Mouse (Mus musculus) midbrain, embryonic 11.5 days (tissue): ENCODE data around the gene Vmn1r27. TPM values are rescaled to one million over a fixed set of nuclear protein-coding genes. Genes with fewer than 3 reads are reported as not detected.

Source experiments
- ATAC-seq: fragments of 200-750 bp; cut with Nextera tagmentation; 2 replicates; pipeline ENCODE4 v1.8.0; 2017; ENCODE audit warnings: moderate TSS enrichment, moderate library complexity; ENCODE audit not compliant: low FRiP score
- DNase-seq: peaks from one replicate; pipeline ENCODE4 v3.0.0; 2015; ENCODE audit warnings: low spot score; ENCODE audit errors: missing footprints
- H3K27ac ChIP-seq: fragments of 300-500 bp; sonication (generic); 2 replicates; pipeline ENCODE4 v1.5.1; 2014; ENCODE audit warnings: low read depth, low read length
- H3K27me3 ChIP-seq: fragments of 300-500 bp; sonication (generic); 2 replicates; pipeline ENCODE4 v1.6.1; 2014; ENCODE audit warnings: mild to moderate bottlenecking, low read length, moderate library complexity, mixed read lengths; ENCODE audit not compliant: control insufficient read depth, insufficient read depth
- H3K36me3 ChIP-seq: fragments of 300-500 bp; sonication (generic); 2 replicates; pipeline ENCODE4 v1.6.1; 2014; ENCODE audit warnings: mild to moderate bottlenecking, low read length, moderate library complexity, mixed read lengths; ENCODE audit not compliant: control insufficient read depth, insufficient read depth
- H3K4me1 ChIP-seq: fragments of 300-500 bp; sonication (generic); 2 replicates; pipeline ENCODE4 v1.6.1; 2014; ENCODE audit warnings: low read length; ENCODE audit not compliant: control insufficient read depth, insufficient read depth
- H3K4me2 ChIP-seq: fragments of 300-500 bp; sonication (generic); 2 replicates; pipeline ENCODE4 v1.6.1; 2014; ENCODE audit warnings: mild to moderate bottlenecking, moderate library complexity
- H3K4me3 ChIP-seq: fragments of 300-500 bp; sonication (generic); 2 replicates; pipeline ENCODE4 v1.5.1; 2014; ENCODE audit warnings: low read depth, low read length
- H3K9ac ChIP-seq: fragments of 300-500 bp; sonication (generic); 2 replicates; pipeline ENCODE4 v1.6.1; 2014; ENCODE audit warnings: low read length
- H3K9me3 ChIP-seq: fragments of 300-500 bp; sonication (generic); 2 replicates; pipeline ENCODE4 v1.6.1; 2016; ENCODE audit warnings: low read length; ENCODE audit not compliant: control insufficient read depth
- WGBS: fragments of 180-500 bp; shearing (Covaris S2); extraction: QIAGEN DNeasy Blood & Tissue Kit; methylation state at CpG from one replicate; pipeline ENCODE4 v1.1.7; 2014; 5-methylcytosine and 5-hydroxymethylcytosine counted together
- polyA plus RNA-seq: library from polyadenylated mRNA; unstranded; fragments of >200 nt; fragmentation: Nextera tagmentation; extraction: Ambion mirVana; gene quantifications from 2 replicates; pipeline ENCODE4 v1.2.1, GENCODE M21; 2014

The Vmn1r27 gene
- not detected in 2 replicates for polyA plus RNA-seq

DNA sequence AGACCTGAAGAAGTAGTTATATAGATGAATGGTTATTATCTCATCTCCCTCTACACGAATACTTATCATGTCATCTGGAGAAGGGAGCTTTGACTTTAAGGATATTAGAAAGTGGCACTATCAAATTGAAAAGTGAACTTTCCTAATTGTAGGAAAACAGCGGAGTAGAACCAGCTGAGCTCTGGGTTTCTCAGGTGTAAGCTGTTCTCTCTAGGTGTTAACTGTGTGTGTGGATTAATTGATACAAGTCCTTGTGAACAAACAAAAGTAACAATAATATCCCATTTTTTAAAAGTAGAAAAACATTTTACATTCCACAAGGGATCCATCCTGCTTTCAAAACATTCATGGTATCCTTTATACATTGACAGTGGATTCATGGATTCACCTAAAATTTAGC lies at the start of gene Vmn1r27:
Gene Vmn1r27 (minus strand): TSS at position 101 of the 400 bp plus-strand sequence.
- WGBS, result 87% methylated on average over 2 of the region's 2 CpGs

DNA sequence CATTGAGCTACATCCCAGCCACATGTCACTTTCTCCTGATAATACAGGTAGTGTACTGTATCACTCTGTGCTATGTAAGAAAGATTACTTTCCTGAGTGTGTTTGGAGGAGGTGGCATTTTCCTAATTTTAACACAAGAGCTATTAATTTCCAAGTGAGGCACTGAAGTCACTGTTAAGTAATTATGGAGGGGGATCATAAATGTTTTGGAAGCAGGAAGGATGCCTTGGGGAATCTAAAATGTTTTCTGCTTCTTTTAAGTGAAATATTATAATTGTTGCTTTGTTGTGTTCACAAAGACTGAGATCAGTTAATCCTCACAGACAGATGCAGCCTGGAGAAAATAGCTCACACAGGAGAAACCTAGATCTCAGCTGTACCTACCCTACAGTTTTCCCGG lies 43.1 kb upstream of the Vmn1r27 start, which contains the start of gene Vmn1r28:
Gene Vmn1r28 (plus strand): TSS at position 301 of the 400 bp plus-strand sequence.
- no peaks in the 10 kb centered on the region for H3K9me3 ChIP-seq
- H3K4me2 ChIP-seq, result no peak within 1 kb of the TSS
- no peak for DNase-seq
- H3K9ac ChIP-seq, result no peak within 1 kb of the TSS
- 91% methylated on average over 1 of the region's 1 CpGs for WGBS
- no peaks in the 10 kb centered on the region for H3K36me3 ChIP-seq
- H3K27me3 ChIP-seq, result no peaks in the 10 kb centered on the region
- ATAC-seq, result no peak
- no peak within 1 kb of the TSS for H3K27ac ChIP-seq
- no peaks in the 10 kb centered on the region for H3K4me1 ChIP-seq
- no peak within 1 kb of the TSS for H3K4me3 ChIP-seq

More for the DNA sequence above, at the start of gene Vmn1r27:
- H3K4me3 ChIP-seq, result no peak within 1 kb of the TSS
- no peaks in the 10 kb centered on the region for H3K9me3 ChIP-seq
- no peaks in the 10 kb centered on the region for H3K27me3 ChIP-seq
- no peaks in the 10 kb centered on the region for H3K36me3 ChIP-seq
- no peak for DNase-seq
- ATAC-seq, result no peak
- H3K27ac ChIP-seq, result no peak within 1 kb of the TSS
- no peak within 1 kb of the TSS for H3K4me2 ChIP-seq
- no peak within 1 kb of the TSS for H3K9ac ChIP-seq
- H3K4me1 ChIP-seq, result no peaks in the 10 kb centered on the region

DNA sequence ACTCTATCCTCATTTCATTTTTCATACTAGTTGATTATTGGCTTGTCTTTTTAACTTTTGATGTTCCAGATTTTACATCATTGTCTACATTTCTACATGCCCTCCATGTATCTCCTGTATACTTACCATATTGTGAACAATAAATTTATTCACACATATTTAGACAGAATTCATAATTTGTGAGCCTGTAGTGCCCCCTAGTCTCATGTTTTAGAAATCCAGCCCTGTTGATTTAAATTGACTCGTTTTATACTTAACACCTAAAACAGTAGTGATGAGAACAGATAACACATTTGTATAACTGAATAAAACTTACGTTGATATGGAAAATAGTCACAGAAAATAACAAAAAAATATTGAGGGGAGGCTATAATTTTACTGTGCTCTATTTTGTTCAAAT lies 2.5 kb downstream of the Vmn1r27 start:
- H3K27ac ChIP-seq, result no peak overlapping the region
- no peak for ATAC-seq

More for the DNA sequence above, 2.5 kb downstream of the Vmn1r27 start:
- Histone ChIP-seq H3K36me3 (no peaks in the 10 kb centered on the region), H3K9me3 (no peaks in the 10 kb centered on the region), H3K4me1 (no peaks in the 10 kb centered on the region), H3K9ac (no peak overlapping the region), H3K27me3 (no peaks in the 10 kb centered on the region), H3K4me2 (no peak overlapping the region), H3K4me3 (no peak overlapping the region)
- DNase-seq, result no peak
- 84% methylated on average over 2 of the region's 2 CpGs for WGBS

Other genes with a start within 250 kb of the Vmn1r27 start
- gene Vmn1r25, start 238.0 kb downstream of the Vmn1r27 start, polyA plus RNA-seq, result not detected in 2 replicates
- not detected in 2 replicates for gene Vmn1r26, start 203.7 kb downstream of the Vmn1r27 start, polyA plus RNA-seq
- gene Vmn1r28, start 43.2 kb upstream of the Vmn1r27 start, polyA plus RNA-seq, result not detected in 2 replicates
- not detected in 2 replicates for gene Vmn1r29, start 82.7 kb upstream of the Vmn1r27 start, polyA plus RNA-seq
- not detected in 2 replicates for gene Vmn1r30, start 224.6 kb upstream of the Vmn1r27 start, polyA plus RNA-seq